ENCODE assay signal across 15 mouse cellular contexts in genomic region chr11:102068969-102069368, GRCm38 (mm10). TPM values are rescaled to one million over a fixed set of nuclear protein-coding genes. Genes with fewer than 3 reads are reported as not detected.
DNase-seq lines count a peak whose midpoint lies in the region; ATAC-seq and TF ChIP-seq lines count a peak whose summit lies in the region.
"Had no signal": no experiment of that assay in that cellular context is flagged by ENCODE, and none has a peak within 500 bp of the region (broad histone marks: within the 10 kb centered on the region; RNA-seq: fewer than 3 reads in every experiment).

No protein-coding gene starts in this region.

- DNase-seq in embryo, embryonic 10 days (ENCODE audit: low spot score), result peak; percentile 50
- no peak for DNase-seq in embryo, embryonic 9.5 days (ENCODE audit: extremely low spot score)
- DNase-seq in liver, adult 2 months (ENCODE audit: extremely low read depth, low read depth, low spot score), result no peak
- DNase-seq in liver, embryonic 11.5 days (ENCODE audit: low spot score), result no peak
- DNase-seq in Patski (ENCODE audit: low read depth, low spot score), result no peak
- DNase-seq in urinary bladder, adult 2 months (ENCODE audit: low spot score), result no peak
- no peak for DNase-seq in gastrocnemius, postnatal 14 days
- DNase-seq: kidney, adult 9 months had no signal

- no peaks in the 10 kb centered on the region for H3K9me3 ChIP-seq in liver, embryonic 11.5 days (ENCODE audit: control insufficient read depth, low read length)
- H3K9me3 ChIP-seq: G1E had no signal

- H3K4me1 ChIP-seq in liver, adult 2 months (ENCODE audit: control insufficient read depth, insufficient read depth, low read length), result no peaks in the 10 kb centered on the region
- peaks cover 7% of the 10 kb centered on the region for H3K4me1 ChIP-seq in liver, embryonic 11.5 days (replicated peaks; ENCODE audit: control insufficient read depth, insufficient read depth, low read length)

- TF ChIP-seq CTCF in liver, adult 2 months (IDR thresholded peaks at IDR 0.05; ENCODE audit: low read depth, low read length), result peak; percentile 10; the same call in 1 of the 2 replicates
- peak; percentile 60 for TF ChIP-seq CTCF in Patski (IDR thresholded peaks at IDR 0.05)

- no peak for TF ChIP-seq POLR2A in liver, adult 2 months (IDR thresholded peaks at IDR 0.05; ENCODE audit: extremely low read depth, insufficient read depth, low read length)

- H3K79me2 ChIP-seq in liver, adult 2 months (ENCODE audit: control insufficient read depth, insufficient read depth, low read length), result no peaks in the 10 kb centered on the region

- intact Hi-C loops in gastrocnemius, postnatal 14 days (cut with DNase I; ENCODE audit: low total_unique reads), result no loop called here

- POLR2A ChIA-PET in Patski (lab: Charles Lee), result interaction anchor here (0.6 kb wide), 1 partner anchor 52 kb away, joined by 3 read pairs; no protein-coding TSS in a partner anchor

- no peak for ATAC-seq in liver, embryonic 11.5 days (replicated peaks; ENCODE audit: low FRiP score)
- ATAC-seq in Patski, result no peak
- peak; percentile 66 for ATAC-seq in megakaryocyte progenitor cell, adult 5-6 weeks (replicated peaks; ENCODE audit: poor library complexity)

- H3K4me3 ChIP-seq in liver, adult 2 months (ENCODE audit: insufficient read depth, low read depth, low read length), result no peak overlapping the region
- no peak overlapping the region for H3K4me3 ChIP-seq in liver, embryonic 11.5 days (ENCODE audit: low read depth, low read length)

- H3K9ac ChIP-seq in liver, adult 2 months (ENCODE audit: low read depth, low read length), result no peak overlapping the region
- H3K9ac ChIP-seq in liver, embryonic 11.5 days (ENCODE audit: low read depth, low read length), result no peak overlapping the region

- no peak overlapping the region for H3K27ac ChIP-seq in liver, adult 2 months (replicated peaks; ENCODE audit: insufficient read depth, low read depth, low read length)
- no peak overlapping the region for H3K27ac ChIP-seq in liver, embryonic 11.5 days (ENCODE audit: low read depth, low read length)

- no peaks in the 10 kb centered on the region for H3K36me3 ChIP-seq in liver, adult 2 months (ENCODE audit: control insufficient read depth, insufficient read depth, low read length)
- H3K36me3 ChIP-seq in liver, embryonic 11.5 days (ENCODE audit: control insufficient read depth, insufficient read depth, low read length), result no peaks in the 10 kb centered on the region

- no peak overlapping the region for H3K4me2 ChIP-seq in liver, embryonic 11.5 days

- CTCF ChIA-PET in Patski (lab: Charles Lee), result interaction anchor here (1.1 to 2.7 kb wide), 3 partner anchors 15 to 198 kb away, joined by 3 to 7 read pairs (median 6); no protein-coding TSS in a partner anchor

- in situ Hi-C loops in Patski (cut with MboI; ENCODE audit: low pct_unique_long_range_greater_than_20kb), result loop anchor here (5.0 kb wide), 1 partner anchor 68 kb away; no protein-coding TSS in a partner anchor

- H3K27me3 ChIP-seq in liver, adult 2 months (ENCODE audit: control insufficient read depth, insufficient read depth, low read length), result no peaks in the 10 kb centered on the region
- H3K27me3 ChIP-seq in liver, embryonic 11.5 days (replicated peaks; ENCODE audit: control insufficient read depth, insufficient read depth, low read length), result peaks cover 8% of the 10 kb centered on the region; the same call in 1 of the 2 replicates
- H3K27me3 ChIP-seq in Patski, result no peaks in the 10 kb centered on the region

- 75% methylated on average over 2 of the region's 2 CpGs for WGBS in liver, adult 2 months
- WGBS in liver, embryonic 11.5 days, result 29% methylated on average over 2 of the region's 2 CpGs

RNA-seq across cellular contexts. Expression of gene Mpp2, which starts 19.3 kb away (rescaled TPM):
- total RNA-seq in liver, adult 2 months (2014; rRNA removed), result under 0.01 and 0.20 TPM in 2 replicates
- polyA plus RNA-seq in liver, adult 2 months (2012; rRNA removed), result 0.20 and 0.22 TPM in 2 replicates
- 12.1 and 12.8 TPM in 2 replicates for polyA plus RNA-seq in liver, embryonic 11.5 days (2014; fragmentation: Nextera tagmentation; extraction: Ambion mirVana)
- polyA plus RNA-seq in Patski (2021), result 16.9 TPM
- total RNA-seq in megakaryocyte progenitor cell, adult 5-6 weeks (2015), result 0.22 and 0.24 TPM in 2 replicates
- 0.08 and 0.71 TPM in 2 replicates for total RNA-seq in megakaryocyte progenitor cell, adult 5-6 weeks (2017)
- polyA plus RNA-seq in urinary bladder, adult 2 months (2012; rRNA removed), result 18.9 and 21.0 TPM in 2 replicates
- 1 to 10 TPM in 1 of 2 experiments, under 1 TPM in 1; 0.92 to 1.6 TPM for total RNA-seq in gastrocnemius, postnatal 14 days (2021)
- total RNA-seq: monocyte, adult 5-6 weeks had no signal

RNA-seq across cellular contexts. Expression of gene Cd300lg, which starts 27.7 kb away (rescaled TPM):
- 8.4 and 11.1 TPM in 2 replicates for total RNA-seq in liver, adult 2 months (2014; rRNA removed)
- polyA plus RNA-seq in liver, adult 2 months (2012; rRNA removed), result 12.2 and 13.3 TPM in 2 replicates
- 0.27 and 0.66 TPM in 2 replicates for polyA plus RNA-seq in liver, embryonic 11.5 days (2014; fragmentation: Nextera tagmentation; extraction: Ambion mirVana)
- not detected for polyA plus RNA-seq in Patski (2021)
- total RNA-seq in megakaryocyte progenitor cell, adult 5-6 weeks (2015), result 0.66 and 1.3 TPM in 2 replicates
- 0.71 and 1.1 TPM in 2 replicates for total RNA-seq in megakaryocyte progenitor cell, adult 5-6 weeks (2017)
- 15.3 and 19.8 TPM in 2 replicates for polyA plus RNA-seq in urinary bladder, adult 2 months (2012; rRNA removed)
- 10 to 100 TPM; 20.2 to 28.6 TPM for total RNA-seq in gastrocnemius, postnatal 14 days (2021)
- total RNA-seq: G1E had no signal
- polyA plus RNA-seq: G1E had no signal

RNA-seq across cellular contexts. Expression of gene Ppy, which starts 32.1 kb away (rescaled TPM):
- not detected in 2 replicates for total RNA-seq in liver, adult 2 months (2014; rRNA removed)
- not detected in 2 replicates for polyA plus RNA-seq in liver, adult 2 months (2012; rRNA removed)
- not detected in 2 replicates for polyA plus RNA-seq in liver, embryonic 11.5 days (2014; fragmentation: Nextera tagmentation; extraction: Ambion mirVana)
- polyA plus RNA-seq in Patski (2021), result not detected
- total RNA-seq in megakaryocyte progenitor cell, adult 5-6 weeks (2015), result not detected in 2 replicates
- not detected in 2 replicates for total RNA-seq in megakaryocyte progenitor cell, adult 5-6 weeks (2017)
- 0.19 and 0.51 TPM in 2 replicates for polyA plus RNA-seq in urinary bladder, adult 2 months (2012; rRNA removed)
- not detected for total RNA-seq in gastrocnemius, postnatal 14 days (2021)
- total RNA-seq: G1E; left cerebral cortex, adult 18-20 months; monocyte, adult 5-6 weeks had no signal
- polyA plus RNA-seq: frontal cortex, adult 2 months; heart, embryonic 16.5 days; lung, embryonic 16.5 days had no signal

RNA-seq across cellular contexts. Expression of gene Pyy, which starts 38.7 kb away (rescaled TPM):
- total RNA-seq in liver, adult 2 months (2014; rRNA removed), result not detected in 2 replicates
- 0.35 TPM in 1 of 2 replicates, not detected in the other for polyA plus RNA-seq in liver, adult 2 months (2012; rRNA removed)
- 1.0 and 2.4 TPM in 2 replicates for polyA plus RNA-seq in liver, embryonic 11.5 days (2014; fragmentation: Nextera tagmentation; extraction: Ambion mirVana)
- polyA plus RNA-seq in Patski (2021), result not detected
- not detected in 2 replicates for total RNA-seq in megakaryocyte progenitor cell, adult 5-6 weeks (2015)
- total RNA-seq in megakaryocyte progenitor cell, adult 5-6 weeks (2017), result not detected in 2 replicates
- not detected in 2 replicates for polyA plus RNA-seq in urinary bladder, adult 2 months (2012; rRNA removed)
- total RNA-seq in gastrocnemius, postnatal 14 days (2021), result not detected
- total RNA-seq: G1E; left cerebral cortex, adult 18-20 months; monocyte, adult 5-6 weeks had no signal
- polyA plus RNA-seq: frontal cortex, adult 2 months; G1E; heart, embryonic 16.5 days; lung, embryonic 16.5 days had no signal

RNA-seq across cellular contexts. Expression of gene Mpp3, which starts 40.7 kb away (rescaled TPM):
- 0.07 and 0.28 TPM in 2 replicates for total RNA-seq in liver, adult 2 months (2014; rRNA removed)
- 0.06 and 0.19 TPM in 2 replicates for polyA plus RNA-seq in liver, adult 2 months (2012; rRNA removed)
- polyA plus RNA-seq in liver, embryonic 11.5 days (2014; fragmentation: Nextera tagmentation; extraction: Ambion mirVana), result 2.6 and 3.2 TPM in 2 replicates
- 5.2 TPM for polyA plus RNA-seq in Patski (2021)
- not detected in 2 replicates for total RNA-seq in megakaryocyte progenitor cell, adult 5-6 weeks (2015)
- not detected in 2 replicates for total RNA-seq in megakaryocyte progenitor cell, adult 5-6 weeks (2017)
- polyA plus RNA-seq in urinary bladder, adult 2 months (2012; rRNA removed), result 1.2 and 1.4 TPM in 2 replicates
- total RNA-seq in gastrocnemius, postnatal 14 days (2021), result 10 to 100 TPM; 40.6 to 47.1 TPM
- total RNA-seq: monocyte, adult 5-6 weeks had no signal
- polyA plus RNA-seq: G1E had no signal

Comparison
In these comparisons a context has a peak if more than half of its experiments do, and no peak if none do; other contexts are left out.
1. RNA of gene Mpp2, which starts 19.3 kb away (polyA plus RNA-seq): 18.9 to 21.0 TPM in urinary bladder, adult 2 months, 16.9 TPM in Patski (single experiment) and 12.1 to 12.8 TPM in liver, embryonic 11.5 days; 0.20 to 0.22 TPM in liver, adult 2 months; every median in the first group is over 10 times any median in the second.